ENCODE assay signal across 8 mouse cellular contexts in genomic region chr7:19405417-19405816, GRCm38 (mm10). TPM values are rescaled to one million over a fixed set of nuclear protein-coding genes. Genes with fewer than 3 reads are reported as not detected.
DNase-seq lines count a peak whose midpoint lies in the region; ATAC-seq lines count a peak whose summit lies in the region.

No protein-coding gene starts in this region.

- no peaks in the 10 kb centered on the region for H3K36me3 ChIP-seq in hindbrain, embryonic 15.5 days
- no peaks in the 10 kb centered on the region for H3K36me3 ChIP-seq in megakaryocyte, embryonic 14.5 days (replicated peaks; ENCODE audit: low read length)

- DNase-seq in T-cell, adult 2 months (ENCODE audit: low spot score): peak; percentile 82
- peak; percentile 86 to 91 for DNase-seq in cerebellum, postnatal 25 days
- DNase-seq in gastrocnemius, adult 18-20 months (ENCODE audit: low spot score): peak; percentile 84
- peak; percentile 74 to 80 for DNase-seq in layer of hippocampus, postnatal 36 days
- peak; percentile 83 for DNase-seq in right cerebral cortex, postnatal 14 days
- DNase-seq in urinary bladder, postnatal 36 days (ENCODE audit: low spot score in 2 of 2): peak; percentile 74 to 80

- no peaks in the 10 kb centered on the region for H3K9me3 ChIP-seq in hindbrain, embryonic 15.5 days
- H3K9me3 ChIP-seq in megakaryocyte, embryonic 14.5 days: peaks cover 12% of the 10 kb centered on the region

- ATAC-seq in hindbrain, embryonic 15.5 days (ENCODE audit: low FRiP score, low read depth): peak; percentile 57

- H3K4me1 ChIP-seq in hindbrain, embryonic 15.5 days (replicated peaks): peaks cover 12% of the 10 kb centered on the region
- peaks cover 41% of the 10 kb centered on the region for H3K4me1 ChIP-seq in megakaryocyte, embryonic 14.5 days

- H3K27ac ChIP-seq in hindbrain, embryonic 15.5 days (replicated peaks): no peak overlapping the region

- H3K4me2 ChIP-seq in hindbrain, embryonic 15.5 days: peak overlapping the region; percentile 46

- H3K4me3 ChIP-seq in hindbrain, embryonic 15.5 days: 0 out of 2 replicates have a peak overlapping the region, but pooled peaks have one; percentile 11
- peak overlapping the region; percentile 86 for H3K4me3 ChIP-seq in megakaryocyte, embryonic 14.5 days (replicated peaks)

- peaks cover 44% of the 10 kb centered on the region for H3K27me3 ChIP-seq in hindbrain, embryonic 15.5 days
- H3K27me3 ChIP-seq in megakaryocyte, embryonic 14.5 days (replicated peaks): peaks cover 39% of the 10 kb centered on the region

- 4% methylated on average over 19 of the region's 19 CpGs for WGBS in hindbrain, embryonic 15.5 days

- no peak overlapping the region for H3K9ac ChIP-seq in hindbrain, embryonic 15.5 days

RNA-seq across cellular contexts. Expression of gene Ckm, which starts 0.8 kb away (rescaled TPM):
- total RNA-seq in gastrocnemius, adult 18-20 months (2021): over 10,000 TPM; 37,972 to 42,859 TPM
- 0.23 and 1.4 TPM in 2 replicates for polyA plus RNA-seq in hindbrain, embryonic 15.5 days (2015; fragmentation: Nextera tagmentation; extraction: Ambion mirVana)
- under 1 TPM in 1 of 2 experiments, not detected in 1; 0.27 TPM for total RNA-seq in layer of hippocampus, postnatal 36 days (2021)
- polyA plus RNA-seq in megakaryocyte, embryonic 14.5 days (2012; ENCODE audit: insufficient read depth, low replicate concordance): 0.96 TPM in 1 of 2 replicates, not detected in the other

RNA-seq across cellular contexts. Expression of gene Klc3, which starts 1.5 kb away (rescaled TPM):
- total RNA-seq in gastrocnemius, adult 18-20 months (2021): under 1 TPM in 1 of 2 experiments, not detected in 1; 0.21 TPM
- 1.2 and 2.1 TPM in 2 replicates for polyA plus RNA-seq in hindbrain, embryonic 15.5 days (2015; fragmentation: Nextera tagmentation; extraction: Ambion mirVana)
- total RNA-seq in layer of hippocampus, postnatal 36 days (2021): 1 to 10 TPM; 3.1 to 3.4 TPM
- polyA plus RNA-seq in megakaryocyte, embryonic 14.5 days (2012; ENCODE audit: insufficient read depth, low replicate concordance): 1.3 TPM in 1 of 2 replicates, not detected in the other

RNA-seq across cellular contexts. Expression of gene Ercc2, which starts 23.6 kb away (rescaled TPM):
- total RNA-seq in gastrocnemius, adult 18-20 months (2021): 10 to 100 TPM in 1 of 2 experiments, 1 to 10 TPM in 1; 9.0 to 10.6 TPM
- 23.8 and 24.4 TPM in 2 replicates for polyA plus RNA-seq in hindbrain, embryonic 15.5 days (2015; fragmentation: Nextera tagmentation; extraction: Ambion mirVana)
- 10 to 100 TPM; 36.2 to 37.1 TPM for total RNA-seq in layer of hippocampus, postnatal 36 days (2021)
- 24.2 and 30.8 TPM in 2 replicates for polyA plus RNA-seq in megakaryocyte, embryonic 14.5 days (2012; ENCODE audit: insufficient read depth, low replicate concordance)

RNA-seq across cellular contexts. Expression of gene Ppp1r13l, which starts 45.9 kb away (rescaled TPM):
- total RNA-seq in gastrocnemius, adult 18-20 months (2021): 1 to 10 TPM; 3.6 to 5.3 TPM
- polyA plus RNA-seq in hindbrain, embryonic 15.5 days (2015; fragmentation: Nextera tagmentation; extraction: Ambion mirVana): 2.6 and 3.0 TPM in 2 replicates
- total RNA-seq in layer of hippocampus, postnatal 36 days (2021): 1 to 10 TPM; 6.0 to 7.0 TPM
- 21.5 and 54.3 TPM in 2 replicates for polyA plus RNA-seq in megakaryocyte, embryonic 14.5 days (2012; ENCODE audit: insufficient read depth, low replicate concordance)

RNA-seq across cellular contexts. Expression of gene Cd3eap, which starts 46.1 kb away (rescaled TPM):
- 10 to 100 TPM; 10.8 to 11.4 TPM for total RNA-seq in gastrocnemius, adult 18-20 months (2021)
- 21.2 and 22.5 TPM in 2 replicates for polyA plus RNA-seq in hindbrain, embryonic 15.5 days (2015; fragmentation: Nextera tagmentation; extraction: Ambion mirVana)
- total RNA-seq in layer of hippocampus, postnatal 36 days (2021): 10 to 100 TPM; 17.6 to 19.4 TPM
- 13.3 and 50.4 TPM in 2 replicates for polyA plus RNA-seq in megakaryocyte, embryonic 14.5 days (2012; ENCODE audit: insufficient read depth, low replicate concordance)

Comparison
In these comparisons a context has a peak if more than half of its experiments do, and no peak if none do; other contexts are left out.
1. RNA of gene Ckm, which starts 0.8 kb away (total RNA-seq): 37,972 to 42,859 TPM in gastrocnemius, adult 18-20 months; 0.27 TPM in layer of hippocampus, postnatal 36 days; every median in the first group is over 1,000 times any median in the second.
2. Peak in every context shown above with its lines, with median percentiles within 50 percentile points of each other: DNase-seq.